Mouse (Mus musculus): ENCODE measurements at regions not wholly inside any gene's neighbourhood (a gene's known extent, or its start where the extent isn't known, plus 50 kb on each side); places are given as distances from the start of the nearest gene placed in this dataset.

- intact Hi-C loops (cut with DNase I), result no loop called here
Measured at GRCm38 (mm10) chr12:97740927-97741326, 518.3 kb downstream of the Galc start.

GRCm38 (mm10) chr12:97732078-97732580 is 527.1 kb downstream of the Galc start:
- intact Hi-C loops (cut with DNase I), result no loop called here
- DNase-seq, result no peak

More at GRCm38 (mm10) chr12:97740927-97741326, 518.3 kb downstream of the Galc start:
- no peak for DNase-seq

- DNase-seq, result no peak
- intact Hi-C loops (cut with DNase I), result no loop called here
Measured at GRCm38 (mm10) chr12:97720554-97720953, 538.7 kb downstream of the Galc start.

GRCm38 (mm10) chr12:97717812-97718211 is 541.4 kb downstream of the Galc start:
- intact Hi-C loops (cut with DNase I), result no loop called here
- DNase-seq, result no peak

All from gastrocnemius, postnatal 36 days (tissue).